Mouse (Mus musculus): ENCODE measurements around the gene Cacna1h.

The Cacna1h gene

GRCm38 (mm10) chr17:25408302-25408999, 25.1 kb downstream of the Cacna1h start:
- DNase-seq (ENCODE audit: low spot score in 2 of 2) = no peak

GRCm38 (mm10) chr17:25407352-25407751, 26.2 kb downstream of the Cacna1h start:
- DNase-seq (ENCODE audit: low spot score in 2 of 2) = no peak

GRCm38 (mm10) chr17:25406011-25406441, 27.6 kb downstream of the Cacna1h start:
- DNase-seq (ENCODE audit: low spot score in 2 of 2) = no peak

GRCm38 (mm10) chr17:25405224-25405895, 28.2 kb downstream of the Cacna1h start:
- no peak for DNase-seq (ENCODE audit: low spot score in 2 of 2)

GRCm38 (mm10) chr17:25404190-25404589, 29.4 kb downstream of the Cacna1h start:
- DNase-seq (ENCODE audit: low spot score in 2 of 2) = no peak

- DNase-seq (ENCODE audit: low spot score in 2 of 2) = no peak
Measured at GRCm38 (mm10) chr17:25402224-25402623, 31.4 kb downstream of the Cacna1h start.

GRCm38 (mm10) chr17:25401491-25401890, 32.1 kb downstream of the Cacna1h start:
- DNase-seq (ENCODE audit: low spot score in 2 of 2) = no peak

- DNase-seq (ENCODE audit: low spot score in 2 of 2) = no peak
Measured at GRCm38 (mm10) chr17:25400443-25400842, 33.1 kb downstream of the Cacna1h start.

GRCm38 (mm10) chr17:25398520-25398838, 35.1 kb downstream of the Cacna1h start:
- no peak for DNase-seq (ENCODE audit: low spot score in 2 of 2)

GRCm38 (mm10) chr17:25397804-25398519, 35.6 kb downstream of the Cacna1h start:
- peak; percentile 28 to 29 for DNase-seq (ENCODE audit: low spot score in 2 of 2)

- no peak for DNase-seq (ENCODE audit: low spot score in 2 of 2)
Measured at GRCm38 (mm10) chr17:25394526-25394925, 39.1 kb downstream of the Cacna1h start.

- DNase-seq (ENCODE audit: low spot score in 2 of 2) = no peak
Measured at GRCm38 (mm10) chr17:25374011-25374410, 59.6 kb downstream of the Cacna1h start.

GRCm38 (mm10) chr17:25372491-25372890, 61.1 kb downstream of the Cacna1h start:
- no peak for DNase-seq (ENCODE audit: low spot score in 2 of 2)

- DNase-seq (ENCODE audit: low spot score in 2 of 2) = no peak
Measured at GRCm38 (mm10) chr17:25368973-25369372, 64.6 kb downstream of the Cacna1h start, which contains the start of gene Tpsg1. TSS of gene Tpsg1 (plus strand) at chr17:25369273.

GRCm38 (mm10) chr17:25366005-25366404, 67.6 kb downstream of the Cacna1h start, which contains the start of gene Tpsb2:
TSS of gene Tpsb2 (plus strand) at chr17:25366305.
- DNase-seq (ENCODE audit: low spot score in 2 of 2) = no peak

- no peak for DNase-seq (ENCODE audit: low spot score in 2 of 2)
Measured at GRCm38 (mm10) chr17:25363726-25364125, 69.9 kb downstream of the Cacna1h start.

- DNase-seq (ENCODE audit: low spot score in 2 of 2) = no peak
Measured at GRCm38 (mm10) chr17:25361291-25361690, 72.3 kb downstream of the Cacna1h start.

- DNase-seq (ENCODE audit: low spot score in 2 of 2) = no peak
Measured at GRCm38 (mm10) chr17:25345462-25345861, 88.1 kb downstream of the Cacna1h start, which contains the start of gene Tpsab1. TSS of gene Tpsab1 (minus strand) at chr17:25345562.

GRCm38 (mm10) chr17:25341490-25341889, 92.1 kb downstream of the Cacna1h start:
- no peak for DNase-seq (ENCODE audit: low spot score in 2 of 2)

- no peak for DNase-seq (ENCODE audit: low spot score in 2 of 2)
Measured at GRCm38 (mm10) chr17:25340003-25340402, 93.6 kb downstream of the Cacna1h start.

GRCm38 (mm10) chr17:25338218-25338617, 95.4 kb downstream of the Cacna1h start:
- DNase-seq (ENCODE audit: low spot score in 2 of 2) = no peak

- DNase-seq (ENCODE audit: low spot score in 2 of 2) = no peak
Measured at GRCm38 (mm10) chr17:25333943-25334342, 99.6 kb downstream of the Cacna1h start.
